Mouse (Mus musculus): ENCODE results near the gene Osbpl10. TPM values are rescaled to one million over a fixed set of nuclear protein-coding genes. Genes with fewer than 3 reads are reported as not detected.

Osbpl10 gene
- polyA plus RNA-seq, 1 experiment from 2014 or later: 0.99 TPM

GRCm38 (mm10) chr9:114988610-114989327, 10.4 kb downstream of the Osbpl10 start:
- 83% methylated on average over 6 of the region's 6 CpGs for WGBS
- Histone ChIP-seq H3K4me3 (no peak overlapping the region), H3K36me3 (replicated peaks) (no peaks in the 10 kb centered on the region), H3K9me3 (no peaks in the 10 kb centered on the region; the same call in 1 of the 2 replicates), H3K27ac (no peak overlapping the region), H3K27me3 (ENCODE audit: poor library complexity, severe bottlenecking) (no peaks in the 10 kb centered on the region), H3K4me1 (peaks cover 4% of the 10 kb centered on the region; the same call in 1 of the 2 replicates)
- DNase-seq (ENCODE audit: extremely low spot score, low spot score): no peak

GRCm38 (mm10) chr9:114990421-114990820, 12.1 kb downstream of the Osbpl10 start:
- no peaks in the 10 kb centered on the region for H3K27me3 ChIP-seq (ENCODE audit: poor library complexity, severe bottlenecking)
- no peaks in the 10 kb centered on the region; the same call in 1 of the 2 replicates for H3K9me3 ChIP-seq
- no peak overlapping the region for H3K4me3 ChIP-seq
- no peaks in the 10 kb centered on the region for H3K36me3 ChIP-seq (replicated peaks)
- peaks cover 4% of the 10 kb centered on the region; the same call in 1 of the 2 replicates for H3K4me1 ChIP-seq
- WGBS: 87% methylated on average over 10 of the region's 10 CpGs
- no peak for DNase-seq (ENCODE audit: extremely low spot score, low spot score)
- H3K27ac ChIP-seq: no peak overlapping the region

DNA sequence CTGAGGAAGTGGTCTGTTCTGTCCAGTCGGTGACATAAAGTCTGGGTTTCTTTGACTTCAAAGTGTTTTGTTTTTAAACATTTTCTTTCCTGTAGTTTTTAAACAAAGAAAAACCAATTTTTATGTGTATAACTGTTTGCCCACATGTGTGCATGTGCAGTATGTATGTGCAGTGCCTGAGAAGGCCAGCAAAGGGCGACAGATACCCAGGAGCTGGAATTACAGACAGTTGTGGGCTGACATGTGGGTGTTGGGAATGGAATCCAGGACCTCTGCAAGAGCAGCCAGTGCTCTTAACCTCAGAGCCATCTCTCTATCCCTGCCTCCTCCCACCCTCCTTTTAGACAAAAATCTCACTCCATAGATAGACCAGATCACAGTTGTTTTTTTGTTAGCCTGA, 14.2 kb downstream of the Osbpl10 start:
- no peak for DNase-seq (ENCODE audit: extremely low spot score, low spot score)
- Histone ChIP-seq H3K9me3 (no peaks in the 10 kb centered on the region; the same call in 1 of the 2 replicates), H3K4me1 (no peaks in the 10 kb centered on the region; the same call in 1 of the 2 replicates), H3K36me3 (replicated peaks) (no peaks in the 10 kb centered on the region), H3K27me3 (ENCODE audit: poor library complexity, severe bottlenecking) (no peaks in the 10 kb centered on the region), H3K27ac (no peak overlapping the region), H3K4me3 (no peak overlapping the region)
- WGBS: 93% methylated on average over 2 of the region's 2 CpGs

DNA sequence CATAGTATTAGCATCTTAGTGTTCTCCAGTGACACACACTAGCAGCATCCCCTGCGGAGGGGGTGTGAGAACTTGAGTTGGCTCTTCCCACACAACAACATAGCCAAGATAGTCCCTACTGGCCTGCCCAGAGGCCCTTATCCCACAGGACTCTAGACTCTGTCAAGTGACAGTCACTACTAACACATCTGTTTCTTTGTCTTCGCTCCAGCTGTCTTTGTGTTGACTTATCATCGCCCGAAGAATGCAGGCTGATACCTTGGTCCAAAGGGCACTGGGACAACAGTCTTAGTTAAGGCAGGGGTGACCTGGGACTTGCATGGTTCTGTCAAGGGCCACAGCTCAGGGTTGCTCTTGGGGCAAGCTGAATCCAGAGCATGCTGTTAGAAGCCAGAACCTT, 16.9 kb downstream of the Osbpl10 start:
- WGBS: 89% methylated on average over 4 of the region's 4 CpGs
- Histone ChIP-seq H3K27ac (no peak overlapping the region), H3K27me3 (ENCODE audit: poor library complexity, severe bottlenecking) (no peaks in the 10 kb centered on the region), H3K4me1 (no peaks in the 10 kb centered on the region), H3K9me3 (peaks cover 6% of the 10 kb centered on the region; the same call in 1 of the 2 replicates), H3K36me3 (replicated peaks) (no peaks in the 10 kb centered on the region), H3K4me3 (no peak overlapping the region)
- DNase-seq (ENCODE audit: extremely low spot score, low spot score): no peak

DNA sequence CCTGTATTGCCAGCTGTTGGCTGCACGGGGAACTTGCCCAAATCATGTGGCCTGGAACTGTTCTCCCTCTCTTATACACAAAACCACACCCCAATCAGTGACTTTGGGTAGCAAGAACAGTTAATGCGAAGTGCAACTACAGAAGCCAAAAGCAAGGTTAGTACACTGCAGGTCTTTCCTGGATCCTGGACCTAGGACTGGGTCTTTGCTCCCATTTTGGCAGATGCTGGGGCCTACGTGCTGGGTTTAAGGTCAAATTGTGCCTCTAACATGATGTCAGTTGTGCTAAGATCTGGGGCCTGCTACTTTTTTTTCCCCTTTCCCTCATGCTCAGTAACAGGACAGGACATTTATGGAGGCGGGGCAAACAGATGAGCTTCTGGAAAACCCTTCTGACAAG, 17.3 kb downstream of the Osbpl10 start:
- no peaks in the 10 kb centered on the region for H3K4me1 ChIP-seq
- no peaks in the 10 kb centered on the region for H3K27me3 ChIP-seq (ENCODE audit: poor library complexity, severe bottlenecking)
- no peaks in the 10 kb centered on the region for H3K36me3 ChIP-seq (replicated peaks)
- H3K4me3 ChIP-seq: no peak overlapping the region
- H3K9me3 ChIP-seq: peaks cover 8% of the 10 kb centered on the region; the same call in 1 of the 2 replicates
- no peak overlapping the region for H3K27ac ChIP-seq
- WGBS: 92% methylated on average over 4 of the region's 4 CpGs
- DNase-seq (ENCODE audit: extremely low spot score, low spot score): no peak

- WGBS: 94% methylated on average over 6 of the region's 6 CpGs
- DNase-seq (ENCODE audit: extremely low spot score, low spot score): no peak
- no peaks in the 10 kb centered on the region for H3K4me1 ChIP-seq
Observed at GRCm38 (mm10) chr9:114996489-114996888, 18.1 kb downstream of the Osbpl10 start.

DNA sequence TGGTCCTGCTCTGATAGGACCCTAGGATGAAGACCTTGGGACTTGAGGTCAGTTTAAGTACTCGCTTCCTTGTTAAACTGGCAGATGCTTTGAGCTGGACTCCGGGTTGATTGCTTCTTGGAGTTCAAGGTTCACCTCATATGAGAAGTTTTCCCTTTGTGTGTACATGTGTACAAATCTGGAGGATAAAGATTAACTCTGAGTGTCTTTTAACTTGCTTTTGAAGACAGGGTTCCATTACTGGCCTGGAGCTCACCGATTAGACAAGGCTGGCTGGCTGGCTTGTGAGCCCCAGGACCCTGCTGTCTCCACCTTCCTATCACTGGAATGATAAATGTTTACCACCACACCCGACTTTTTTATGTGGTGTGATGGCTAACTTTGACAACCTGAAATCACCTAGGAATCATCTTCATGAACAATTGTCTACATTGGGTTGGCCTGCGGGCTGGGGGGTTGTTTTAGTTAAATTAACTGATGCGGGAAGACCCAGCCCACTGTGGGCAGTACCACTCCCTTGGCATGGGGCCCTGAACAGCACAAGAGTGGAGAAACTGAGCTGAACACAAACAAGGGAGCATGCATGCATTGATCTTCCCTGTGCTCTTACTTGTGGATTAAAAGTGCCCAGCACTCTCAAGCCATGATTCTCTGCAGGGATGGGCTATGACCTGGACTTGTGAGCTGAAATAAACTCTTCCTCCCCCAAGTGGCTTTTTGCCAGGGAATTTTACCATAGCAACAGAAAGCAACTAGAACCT, 20.8 kb downstream of the Osbpl10 start:
- H3K9me3 ChIP-seq: 0 out of 2 replicates have a peak, but pooled peaks cover 8% of the 10 kb centered on the region
- no peak overlapping the region for H3K27ac ChIP-seq
- H3K36me3 ChIP-seq (replicated peaks): no peaks in the 10 kb centered on the region
- no peaks in the 10 kb centered on the region for H3K27me3 ChIP-seq (ENCODE audit: poor library complexity, severe bottlenecking)
- no peak overlapping the region for H3K4me3 ChIP-seq
- 92% methylated on average over 6 of the region's 6 CpGs for WGBS
- no peak for DNase-seq (ENCODE audit: extremely low spot score, low spot score)
- H3K4me1 ChIP-seq: no peaks in the 10 kb centered on the region

More at GRCm38 (mm10) chr9:114996489-114996888, 18.1 kb downstream of the Osbpl10 start:
- Histone ChIP-seq H3K4me3 (no peak overlapping the region), H3K9me3 (peaks cover 8% of the 10 kb centered on the region; the same call in 1 of the 2 replicates), H3K27me3 (ENCODE audit: poor library complexity, severe bottlenecking) (no peaks in the 10 kb centered on the region), H3K36me3 (replicated peaks) (no peaks in the 10 kb centered on the region), H3K27ac (no peak overlapping the region)

DNA sequence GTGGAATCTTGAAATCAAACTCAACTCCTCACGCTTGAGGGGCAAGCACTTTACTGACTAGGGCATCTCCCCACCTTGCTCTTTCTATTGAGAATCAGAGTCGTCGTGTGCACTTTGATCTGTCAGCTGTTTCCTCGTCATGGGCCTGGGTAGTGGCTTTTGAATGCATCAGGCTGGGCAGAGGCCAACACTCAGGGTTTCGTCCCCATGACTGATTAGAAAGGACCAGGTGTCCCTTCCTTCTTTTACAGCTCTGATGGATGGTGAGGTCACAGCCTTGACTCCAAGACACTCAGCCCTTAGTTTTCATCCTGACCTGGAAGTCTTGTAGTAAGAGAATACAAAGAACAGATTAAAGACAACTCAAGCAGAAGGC, 21.4 kb downstream of the Osbpl10 start:
- no peak overlapping the region for H3K27ac ChIP-seq
- H3K4me1 ChIP-seq: no peaks in the 10 kb centered on the region
- no peaks in the 10 kb centered on the region for H3K27me3 ChIP-seq (ENCODE audit: poor library complexity, severe bottlenecking)
- H3K36me3 ChIP-seq (replicated peaks): no peaks in the 10 kb centered on the region
- H3K9me3 ChIP-seq: 0 out of 2 replicates have a peak, but pooled peaks cover 8% of the 10 kb centered on the region
- 82% methylated on average over 5 of the region's 5 CpGs for WGBS
- DNase-seq (ENCODE audit: extremely low spot score, low spot score): no peak
- H3K4me3 ChIP-seq: no peak overlapping the region

DNA sequence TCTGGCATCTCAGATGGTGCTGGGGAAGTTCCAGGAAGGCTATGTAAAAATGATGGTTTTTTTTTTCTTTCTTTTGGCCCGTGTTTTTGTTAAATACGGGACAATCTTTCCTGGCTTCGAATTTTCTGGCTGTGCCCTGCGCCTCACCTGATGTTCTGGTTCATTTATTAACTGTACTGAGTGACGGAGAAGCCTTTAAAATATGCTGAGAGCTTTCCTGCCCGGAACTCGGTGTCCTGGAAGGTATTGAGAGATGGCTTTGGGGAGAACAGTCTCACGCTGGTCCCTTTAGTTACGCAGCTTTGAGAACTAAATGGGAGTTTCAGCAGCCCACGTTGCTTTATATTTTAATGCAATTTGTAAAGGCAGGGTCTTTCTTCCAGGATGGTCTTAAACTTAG, 27.1 kb downstream of the Osbpl10 start:
- no peaks in the 10 kb centered on the region for H3K27me3 ChIP-seq (ENCODE audit: poor library complexity, severe bottlenecking)
- no peak for DNase-seq (ENCODE audit: extremely low spot score, low spot score)
- 89% methylated on average over 10 of the region's 10 CpGs for WGBS
- peaks cover 14% of the 10 kb centered on the region for H3K9me3 ChIP-seq
- no peak overlapping the region for H3K27ac ChIP-seq
- no peaks in the 10 kb centered on the region for H3K4me1 ChIP-seq
- no peaks in the 10 kb centered on the region for H3K36me3 ChIP-seq (replicated peaks)
- H3K4me3 ChIP-seq: no peak overlapping the region

GRCm38 (mm10) chr9:115007776-115008175, 29.4 kb downstream of the Osbpl10 start:
- Histone ChIP-seq H3K4me3 (no peak overlapping the region), H3K27ac (no peak overlapping the region)
- 92% methylated on average over 6 of the region's 6 CpGs for WGBS

GRCm38 (mm10) chr9:115008194-115008593, 29.8 kb downstream of the Osbpl10 start:
- Histone ChIP-seq H3K9me3 (peaks cover 14% of the 10 kb centered on the region), H3K4me1 (no peaks in the 10 kb centered on the region), H3K27ac (no peak overlapping the region), H3K36me3 (replicated peaks) (no peaks in the 10 kb centered on the region), H3K27me3 (ENCODE audit: poor library complexity, severe bottlenecking) (no peaks in the 10 kb centered on the region), H3K4me3 (no peak overlapping the region)
- DNase-seq (ENCODE audit: extremely low spot score, low spot score): no peak
- 86% methylated on average over 7 of the region's 7 CpGs for WGBS

More at GRCm38 (mm10) chr9:115007776-115008175, 29.4 kb downstream of the Osbpl10 start:
- Histone ChIP-seq H3K4me1 (no peaks in the 10 kb centered on the region), H3K27me3 (ENCODE audit: poor library complexity, severe bottlenecking) (no peaks in the 10 kb centered on the region), H3K36me3 (replicated peaks) (no peaks in the 10 kb centered on the region), H3K9me3 (peaks cover 14% of the 10 kb centered on the region)
- DNase-seq (ENCODE audit: extremely low spot score, low spot score): no peak

DNA sequence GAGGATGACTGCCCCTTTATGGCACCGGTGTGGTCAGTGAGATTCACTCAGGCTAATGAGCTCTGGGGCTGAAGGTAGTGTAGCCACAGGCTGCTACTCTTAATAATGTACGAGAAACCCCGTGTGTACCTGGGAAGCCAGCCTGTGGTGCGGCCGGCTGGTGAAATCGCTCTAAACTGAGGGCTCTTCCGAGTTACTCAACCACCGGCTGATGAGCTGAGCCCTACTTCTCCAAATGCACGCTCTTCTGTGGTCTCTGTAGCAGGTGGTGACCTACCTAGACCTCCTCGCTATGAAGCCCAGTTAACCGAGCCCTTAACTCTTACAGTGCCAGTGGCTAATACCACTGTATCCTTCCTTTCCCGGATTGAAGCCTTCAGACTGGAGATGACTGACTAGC, 34.0 kb downstream of the Osbpl10 start:
- WGBS: 69% methylated on average over 12 of the region's 12 CpGs
- H3K27ac ChIP-seq: no peak overlapping the region

DNA sequence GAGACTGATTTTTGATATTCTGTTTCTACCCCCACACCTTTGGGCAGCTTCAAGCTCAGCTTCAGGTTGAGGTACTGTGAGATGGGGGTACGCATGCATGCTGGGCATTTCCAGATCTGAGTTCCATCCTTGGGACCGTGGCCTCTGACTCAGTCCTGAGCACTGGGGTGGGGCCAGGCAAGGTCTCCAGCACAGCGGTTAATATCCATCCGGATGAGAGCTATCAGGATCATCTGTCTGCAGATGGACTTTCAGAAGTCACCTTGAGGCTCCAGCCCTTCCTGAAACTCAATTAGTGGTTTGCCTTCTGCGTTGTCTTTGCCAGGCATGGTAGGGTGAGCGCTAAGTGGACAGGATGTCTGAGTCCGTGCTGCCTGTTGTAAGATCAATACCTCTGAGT, 41.8 kb downstream of the Osbpl10 start:
- Histone ChIP-seq H3K27me3 (ENCODE audit: poor library complexity, severe bottlenecking) (no peaks in the 10 kb centered on the region), H3K27ac (no peak overlapping the region), H3K36me3 (replicated peaks) (no peaks in the 10 kb centered on the region), H3K9me3 (peaks cover 5% of the 10 kb centered on the region; the same call in 1 of the 2 replicates), H3K4me1 (no peaks in the 10 kb centered on the region), H3K4me3 (no peak overlapping the region)
- WGBS: 93% methylated on average over 7 of the region's 7 CpGs
- no peak for DNase-seq (ENCODE audit: extremely low spot score, low spot score)

More for the DNA sequence above, 34.0 kb downstream of the Osbpl10 start:
- Histone ChIP-seq H3K4me3 (no peak overlapping the region), H3K4me1 (peaks cover 7% of the 10 kb centered on the region), H3K27me3 (ENCODE audit: poor library complexity, severe bottlenecking) (no peaks in the 10 kb centered on the region), H3K9me3 (peaks cover 19% of the 10 kb centered on the region), H3K36me3 (replicated peaks) (no peaks in the 10 kb centered on the region)
- DNase-seq (ENCODE audit: extremely low spot score, low spot score): no peak

All from forebrain, embryonic 10.5 days (tissue).